Mouse (Mus musculus) adrenal gland, adult 2 months (tissue): ENCODE measurements around the gene Ccdc116. TPM values are rescaled to one million over a fixed set of nuclear protein-coding genes. Genes with fewer than 3 reads are reported as not detected.
"Not testable (repeated sequence)": the region's sequence is repeated elsewhere in the genome, so short reads cannot be mapped to it uniquely, and the experiment has no call there.

Experiments
- DNase-seq: peaks from one replicate; pipeline ENCODE4 v3.0.0; 2021
- long read RNA-seq: library from polyadenylated mRNA; stranded (forward); transcript quantifications from one replicate; pipeline ENCODE4 v2.0.0, GENCODE M21; 2021
- polyA plus RNA-seq: library from polyadenylated mRNA; depleted of rRNA; stranded (reverse); fragments of >200 nt; gene quantifications from 2 replicates; pipeline ENCODE4 v1.2.3, GENCODE M21; 2012; rRNA removed
- total RNA-seq, 2 experiments: library from RNA; stranded (reverse); gene quantifications; 2 replicates each; pipeline ENCODE4 v1.2.3; 2021

Ccdc116 gene
- total RNA-seq (under 1 TPM; 0.24 to 0.29 TPM), polyA plus RNA-seq (0.44 and 0.60 TPM in 2 replicates)
- long read RNA-seq, result 0 reads

DNA sequence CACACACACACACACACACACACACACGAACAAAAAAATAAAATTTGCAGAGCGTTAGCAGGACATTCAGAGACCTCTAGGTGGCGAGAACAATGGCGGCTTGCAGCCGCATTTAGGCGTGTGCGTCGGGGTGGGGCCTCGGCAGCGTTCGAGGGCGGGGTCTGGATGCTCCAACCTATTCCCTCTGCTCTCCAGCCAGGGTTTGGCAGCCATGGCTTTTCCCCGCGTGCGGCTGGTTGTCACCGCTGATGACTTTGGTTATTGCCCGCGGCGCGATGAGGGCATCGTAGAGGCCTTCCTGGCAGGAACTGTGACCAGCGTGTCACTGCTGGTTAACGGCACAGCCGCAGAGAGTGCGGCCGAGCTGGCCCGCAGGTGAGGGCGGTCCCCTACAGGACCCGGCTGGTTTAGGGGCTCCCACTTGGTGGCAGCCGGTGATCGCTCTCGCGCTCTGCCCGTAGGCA is at the start of gene Ccdc116:
TSS of gene Ccdc116 (minus strand) at position 458 of the 464 bp plus-strand sequence.
- peak; percentile 88 for DNase-seq

DNA sequence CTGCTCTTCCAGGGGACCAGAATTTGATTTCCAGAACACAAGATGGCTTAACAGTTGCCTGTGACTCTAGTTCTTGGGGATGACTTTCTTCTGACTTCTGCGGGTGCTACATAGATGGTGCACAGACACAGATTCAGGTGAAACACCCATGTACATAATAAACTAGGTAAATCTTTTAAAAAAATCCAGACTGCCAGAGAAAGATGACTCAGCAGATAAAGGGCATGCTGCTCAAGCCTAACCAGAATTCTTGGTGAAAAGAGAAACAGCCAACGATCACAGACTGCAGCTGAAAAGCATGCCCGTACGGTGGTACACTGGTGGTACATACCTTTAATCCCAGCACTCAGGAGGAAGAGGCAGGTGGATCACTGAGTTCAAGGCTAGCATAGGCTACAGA is 46.8 kb upstream of the Ccdc116 start:
- no peak for DNase-seq

DNA sequence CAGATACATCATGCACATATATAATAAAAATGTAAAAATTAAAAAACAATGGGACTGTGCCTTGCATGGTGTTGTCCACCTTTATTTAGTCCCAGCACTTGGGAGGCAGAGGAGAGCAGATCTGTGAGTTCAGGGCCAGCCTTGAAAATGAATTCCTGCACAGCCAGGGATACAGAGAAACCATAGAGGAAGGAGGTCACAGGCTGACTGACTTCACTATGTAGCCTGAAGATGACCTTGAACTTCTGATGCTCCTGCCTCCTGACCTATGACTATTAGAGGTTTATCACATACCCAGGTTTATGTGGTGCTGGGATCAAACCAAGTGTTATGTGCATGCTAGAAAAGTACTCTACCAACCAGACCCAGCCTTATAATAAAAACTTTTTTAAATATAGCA is 38.4 kb upstream of the Ccdc116 start:
- DNase-seq, result peak; percentile 29

DNA sequence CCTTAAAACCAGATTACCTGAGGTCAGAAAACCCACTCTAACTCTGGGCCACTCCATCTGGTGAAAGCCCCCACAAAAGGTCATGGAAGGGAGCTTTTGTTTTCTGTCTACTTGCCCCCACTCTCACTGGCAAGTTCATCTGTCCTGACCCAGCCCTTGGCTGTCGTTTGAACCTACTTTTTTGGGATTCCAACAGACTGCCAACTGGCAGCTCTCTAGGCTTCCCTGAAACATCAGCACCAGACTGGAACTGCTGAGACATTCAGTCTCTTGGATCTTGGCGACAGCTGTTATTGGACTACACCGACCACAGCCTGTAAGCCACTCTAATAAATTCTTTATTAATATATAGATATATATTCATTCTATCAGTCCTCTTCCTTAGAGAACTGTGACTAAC is 36.0 kb upstream of the Ccdc116 start:
- DNase-seq, result no peak

DNA sequence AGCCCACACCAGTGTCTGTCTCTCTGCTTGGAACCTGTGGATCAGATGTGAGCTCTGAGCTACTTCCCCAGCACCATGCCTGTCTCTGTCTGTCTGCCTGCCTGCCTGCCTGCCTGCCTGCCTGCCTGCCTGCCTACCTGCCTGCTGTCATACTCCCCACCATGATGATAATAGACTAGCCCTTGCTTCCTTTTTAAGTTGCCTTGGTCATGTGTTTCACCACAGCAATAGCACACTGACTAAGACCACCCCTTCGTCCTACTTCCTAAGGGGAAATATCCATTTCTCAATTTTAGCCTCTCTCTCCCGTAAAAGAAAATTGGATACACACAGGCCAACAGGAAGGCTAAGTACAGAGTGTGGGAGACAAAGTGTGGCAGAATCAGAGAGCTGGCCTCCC is 35.1 kb upstream of the Ccdc116 start:
- no peak for DNase-seq

DNA sequence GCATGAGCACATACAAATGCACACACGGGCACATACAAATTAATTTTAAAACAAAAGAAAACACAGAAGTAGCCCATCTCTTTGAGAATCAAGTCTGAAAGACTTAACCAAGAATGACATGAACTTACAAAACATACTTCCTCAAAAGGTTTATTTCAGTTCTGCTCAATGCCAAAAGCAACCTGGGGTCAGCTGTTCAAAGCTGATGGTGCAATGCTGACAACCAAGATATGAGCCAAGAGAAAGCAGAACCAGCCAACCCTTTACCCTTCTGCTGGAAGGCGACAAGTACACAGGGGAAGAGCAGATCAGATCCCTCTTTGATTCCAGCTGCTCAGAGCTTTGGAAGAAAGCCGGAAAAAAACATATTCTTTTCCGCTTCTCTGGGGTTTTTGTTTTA is 34.4 kb upstream of the Ccdc116 start:
- DNase-seq, result peak; percentile 48

DNA sequence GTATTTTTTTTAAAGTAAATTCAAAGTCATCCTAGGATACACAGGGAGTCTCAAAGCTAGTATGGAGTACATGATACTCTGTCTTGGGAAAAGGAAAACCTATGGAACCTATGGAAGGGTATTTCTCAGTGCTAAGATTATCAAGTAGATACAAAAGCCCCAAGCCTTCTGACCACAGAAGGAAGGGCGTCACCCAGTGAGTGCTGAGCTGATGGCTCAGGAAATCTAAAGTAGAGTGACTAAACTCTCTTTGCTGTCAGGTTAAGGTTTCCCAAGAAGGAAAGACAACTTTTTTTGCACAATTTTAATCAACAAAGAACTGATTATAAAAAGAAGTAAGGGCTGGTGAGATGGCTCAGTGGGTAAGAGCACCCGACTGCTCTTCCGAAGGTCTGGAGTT is 32.7 kb upstream of the Ccdc116 start:
- DNase-seq, result no peak

DNA sequence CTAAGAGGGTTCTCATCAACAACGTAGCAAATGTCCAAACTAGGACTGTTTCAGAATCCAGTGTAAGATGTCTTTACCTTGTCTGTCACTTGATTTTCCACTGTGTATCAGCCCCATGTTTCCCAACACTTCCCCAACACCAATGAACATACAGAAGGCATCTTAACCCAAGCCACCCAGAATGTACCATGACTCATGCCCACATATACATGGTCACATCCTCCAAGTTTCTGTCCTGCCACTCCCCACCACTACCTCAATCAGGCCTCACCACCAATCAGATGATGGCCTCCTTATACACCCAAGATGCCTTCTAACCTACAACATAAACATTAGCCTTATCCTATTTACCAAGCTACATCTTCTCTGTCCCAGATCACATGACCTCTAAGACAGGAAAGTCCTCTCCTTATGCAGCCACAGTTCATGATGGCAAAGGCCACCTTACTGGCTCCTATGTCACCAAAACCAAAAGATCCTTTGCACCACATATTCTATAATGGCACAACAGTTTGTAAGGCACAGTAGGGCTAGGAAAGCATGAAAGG is 30.7 kb upstream of the Ccdc116 start:
- no peak for DNase-seq

DNA sequence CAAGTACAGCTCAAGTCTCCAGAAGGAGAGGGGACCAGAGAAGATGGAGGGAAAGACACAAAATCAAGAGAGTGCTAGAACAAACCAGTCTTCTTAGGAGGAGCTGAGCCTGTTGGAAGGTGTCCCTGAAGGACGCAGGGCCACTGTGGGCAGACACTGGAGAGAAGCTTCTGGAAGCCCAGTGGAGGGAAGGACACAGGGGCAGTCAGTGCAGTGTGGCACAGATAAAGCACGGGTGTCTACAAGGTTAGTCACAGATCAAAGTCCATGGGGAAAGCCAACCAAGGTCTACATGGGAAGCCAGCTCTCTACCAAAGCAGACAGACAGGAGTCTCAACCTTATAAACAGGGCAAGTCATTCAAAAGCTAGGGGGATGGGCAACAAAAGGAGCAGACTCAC is 28.7 kb upstream of the Ccdc116 start:
- DNase-seq, result peak; percentile 66

DNA sequence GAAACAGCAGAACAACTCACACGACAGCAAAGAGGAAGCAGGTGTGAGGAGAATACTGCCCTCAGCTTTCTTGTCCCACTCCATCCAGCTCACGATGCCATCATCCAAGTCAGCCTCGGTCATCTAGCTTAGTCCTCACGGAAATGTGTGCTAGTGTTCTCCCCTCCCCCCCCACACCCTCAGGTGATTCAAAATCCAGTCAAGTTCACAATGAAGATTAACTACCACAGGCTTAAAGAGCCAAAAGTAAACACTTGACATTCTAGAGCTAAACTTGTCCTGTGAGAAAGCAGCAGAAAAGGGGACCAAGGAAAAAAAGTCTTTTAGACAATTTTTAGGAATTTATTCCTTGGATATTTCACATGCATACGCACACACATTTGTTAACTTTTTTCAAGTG is 21.0 kb upstream of the Ccdc116 start:
- DNase-seq, result no peak

DNA sequence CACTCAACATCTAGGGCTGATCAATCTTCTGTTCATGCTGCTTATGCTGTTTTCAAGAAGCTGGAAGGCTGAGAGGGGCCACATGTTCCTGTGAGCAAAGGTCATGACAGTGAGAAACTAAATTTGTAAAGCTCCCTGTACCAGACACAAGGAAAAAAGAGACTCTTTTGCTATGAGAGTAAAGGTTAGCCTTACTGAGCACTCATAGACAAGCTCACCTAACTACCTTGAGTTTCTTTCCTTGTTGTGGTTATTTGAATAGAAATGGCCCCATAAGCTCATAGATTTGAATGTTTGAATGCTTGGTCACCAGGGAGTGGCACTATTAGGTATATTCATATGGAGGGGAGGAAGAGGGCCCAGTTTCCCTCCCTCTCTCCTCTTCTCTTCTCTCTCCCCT is 20.1 kb upstream of the Ccdc116 start:
- no peak for DNase-seq

DNA sequence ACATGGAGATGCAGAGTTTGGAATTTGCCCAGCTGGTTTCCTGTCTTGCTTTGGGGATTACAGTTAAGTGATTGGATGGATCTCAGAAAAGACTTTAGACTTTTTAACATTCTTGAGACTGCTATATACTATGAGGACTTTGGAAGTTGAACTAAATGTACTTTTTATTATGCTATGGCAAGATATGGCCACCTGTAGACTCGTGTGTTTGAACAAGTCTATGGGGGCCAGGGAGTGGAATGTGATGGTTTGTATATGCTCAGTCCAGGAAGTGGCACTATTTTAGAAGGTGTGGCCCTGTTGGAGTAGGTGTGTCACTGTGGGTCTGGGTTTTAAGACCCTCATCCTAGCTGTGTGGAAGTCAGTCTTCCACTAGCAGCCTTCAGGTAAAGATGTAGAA is 18.4 kb upstream of the Ccdc116 start:
- DNase-seq, result not testable (repeated sequence)

DNA sequence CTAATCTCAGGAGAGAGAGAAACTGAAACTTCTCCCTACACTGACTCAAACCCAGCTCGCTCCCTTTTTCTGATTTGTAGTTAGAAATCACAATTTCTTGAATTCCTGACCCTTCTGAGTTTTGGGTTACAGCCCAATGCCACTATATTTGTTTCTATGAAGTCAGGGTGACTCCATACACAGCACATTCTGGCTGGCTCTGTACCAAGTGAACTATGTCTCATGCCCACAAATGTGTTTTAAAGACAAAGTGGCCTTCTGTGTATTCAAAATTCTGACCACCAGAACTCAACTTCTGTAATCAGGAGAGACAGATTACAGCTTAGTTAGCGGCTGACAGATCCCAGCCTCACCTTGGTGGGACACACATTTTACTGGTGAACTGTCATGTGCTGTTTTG is 7.3 kb upstream of the Ccdc116 start:
- DNase-seq, result peak; percentile 63

DNA sequence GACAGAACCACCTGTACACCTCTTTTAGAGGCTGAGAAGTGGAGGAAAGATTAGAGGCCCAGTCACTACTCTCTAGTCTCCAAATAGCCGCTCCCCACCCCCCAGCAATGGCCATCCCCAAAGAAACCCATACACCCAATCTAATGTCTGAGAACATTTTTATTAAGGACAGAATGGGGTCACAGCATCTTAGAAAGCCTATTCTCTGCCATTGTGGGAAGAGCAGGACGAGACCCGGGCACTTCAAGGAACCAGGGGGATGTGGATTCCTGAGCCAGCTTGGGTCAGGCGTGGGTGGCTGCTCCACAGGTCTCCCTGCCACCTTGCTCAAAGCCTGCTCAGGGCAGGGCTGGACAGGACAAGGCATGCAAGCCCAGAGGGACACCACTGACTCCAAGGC is 4.8 kb upstream of the Ccdc116 start:
- DNase-seq, result no peak

DNA sequence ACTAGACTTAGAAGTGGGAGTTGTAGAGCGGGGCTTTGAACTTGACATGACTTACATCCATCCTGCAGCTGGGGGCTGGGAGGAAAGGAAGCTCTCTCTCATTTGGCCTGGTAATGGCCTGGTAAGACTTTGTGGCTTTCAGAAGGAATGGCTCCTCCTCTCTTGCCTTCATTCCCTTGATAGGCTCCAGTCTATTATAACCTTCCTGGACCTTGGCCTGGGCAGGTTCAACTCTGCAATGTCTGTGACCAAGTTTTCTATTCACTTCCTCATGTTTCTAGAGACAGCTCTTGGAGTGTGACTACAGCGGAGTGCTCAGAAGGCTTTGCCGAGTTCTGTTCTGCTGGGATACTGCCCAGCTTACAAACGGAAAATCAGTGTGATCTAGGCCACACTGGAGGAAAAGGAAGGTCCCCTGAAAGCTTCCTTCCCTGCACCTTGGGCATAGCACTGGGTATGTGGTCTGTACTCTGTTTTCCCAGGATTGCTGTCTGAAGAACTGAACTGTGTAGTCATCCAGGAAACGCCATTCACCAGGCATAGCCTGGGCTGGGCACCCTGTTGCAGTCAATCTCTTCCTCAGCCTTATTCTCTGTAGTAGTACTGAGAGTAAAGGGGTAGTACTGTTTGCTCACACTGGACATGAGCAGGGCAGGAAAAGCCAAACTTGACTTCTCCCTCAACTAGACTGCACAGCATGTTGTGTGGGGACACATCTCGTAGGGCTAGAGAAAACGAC is 3.7 kb upstream of the Ccdc116 start:
- no peak for DNase-seq

DNA sequence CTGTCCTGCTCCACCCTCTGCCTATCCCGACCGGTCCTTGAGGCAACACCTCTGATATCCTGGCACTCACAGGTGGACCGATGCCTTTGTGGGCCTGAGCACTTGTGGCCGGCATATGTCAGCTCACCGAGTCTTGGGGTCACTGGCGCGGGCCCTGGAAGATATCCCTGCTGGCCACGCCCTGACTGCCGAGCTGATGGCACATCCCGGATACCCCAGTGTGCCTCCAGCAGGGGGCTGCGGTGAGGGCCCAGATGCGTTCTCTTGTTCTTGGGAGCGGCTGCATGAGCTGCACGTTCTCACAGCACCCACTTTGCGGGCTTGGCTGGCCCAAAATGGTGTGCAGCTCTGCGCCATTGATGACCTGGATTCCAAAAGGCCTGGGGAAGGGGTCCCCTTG is 1.1 kb upstream of the Ccdc116 start:
- DNase-seq, result peak; percentile 27

DNA sequence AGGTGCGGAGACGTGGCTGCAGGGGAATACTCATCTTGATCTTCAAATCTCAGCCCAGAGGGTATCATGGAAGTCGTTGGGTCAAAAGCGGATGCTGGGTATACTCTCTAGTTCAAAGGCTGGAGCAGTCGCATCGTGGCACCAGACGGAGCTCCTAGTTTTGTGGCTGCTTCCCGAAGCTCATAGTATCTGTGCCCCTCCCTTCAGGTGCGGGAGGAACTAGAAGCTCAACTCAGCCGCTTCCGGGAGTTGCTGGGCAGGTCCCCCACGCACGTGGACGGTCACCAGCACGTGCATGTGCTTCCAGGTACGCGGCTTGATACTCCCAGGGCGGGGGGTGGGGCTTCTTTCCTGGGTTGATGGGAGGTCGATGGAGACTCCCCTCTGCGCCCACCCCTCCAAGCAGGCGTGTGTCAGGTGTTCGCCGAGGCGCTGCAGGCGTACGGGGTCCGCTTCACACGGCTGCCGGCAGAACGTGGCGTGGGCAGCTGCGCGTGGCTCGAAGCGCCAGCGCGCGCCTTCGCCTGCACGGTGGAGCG is 431 bp upstream of the Ccdc116 start:
- DNase-seq, result no peak

DNA sequence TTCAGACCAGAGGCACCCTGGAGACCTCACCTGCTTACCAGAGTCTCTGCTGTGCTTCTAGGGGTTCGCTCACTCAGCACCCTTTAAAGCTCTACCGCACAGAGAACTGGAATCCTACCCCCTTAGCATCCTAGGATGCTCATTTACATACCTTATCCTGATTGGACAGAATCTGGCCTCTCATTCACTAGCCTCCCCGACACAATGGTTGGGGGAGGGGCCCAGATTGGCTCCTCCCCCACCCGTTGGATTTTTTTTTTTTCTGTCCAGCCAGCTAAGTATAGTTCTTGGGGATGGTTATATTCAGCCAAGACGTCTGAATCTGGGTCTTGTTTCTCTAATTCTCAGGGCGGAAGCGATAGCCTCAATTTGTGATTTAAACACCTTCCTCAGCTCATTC is 2.7 kb downstream of the Ccdc116 start, which contains the start of gene Ydjc:
TSS of gene Ydjc (plus strand) at position 283 of the 400 bp plus-strand sequence.
- no peak for DNase-seq

DNA sequence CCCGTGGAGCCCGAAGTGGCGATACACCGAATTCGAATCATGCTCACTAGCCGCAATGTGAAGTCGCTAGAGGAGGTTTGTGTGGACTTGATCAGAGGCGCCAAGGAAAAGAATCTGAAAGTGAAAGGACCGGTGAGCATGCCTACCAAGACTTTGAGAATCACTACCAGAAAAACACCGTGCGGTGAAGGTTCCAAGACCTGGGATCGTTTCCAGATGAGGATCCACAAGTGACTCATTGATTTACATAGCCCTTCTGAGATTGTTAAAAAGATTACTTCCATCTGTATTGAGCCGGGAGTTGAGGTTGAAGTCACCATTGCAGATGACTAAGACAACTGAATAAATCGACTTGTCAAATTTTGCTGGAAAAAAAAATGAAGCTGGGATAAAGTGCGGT is 9.7 kb downstream of the Ccdc116 start:
- no peak for DNase-seq

DNA sequence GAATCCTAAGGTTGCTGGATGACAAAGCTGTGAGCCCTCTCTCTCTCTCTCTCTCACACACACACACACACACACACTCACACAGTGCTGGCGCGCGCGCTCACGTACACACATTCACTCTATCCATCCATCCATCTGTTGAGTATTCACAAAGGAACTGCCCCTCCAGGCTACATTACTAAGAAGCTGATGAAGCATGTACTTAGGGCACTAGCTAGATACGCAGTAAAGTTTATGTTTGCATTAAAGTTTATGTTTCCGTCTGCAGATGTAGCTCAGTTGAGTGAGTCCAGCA is 14.2 kb downstream of the Ccdc116 start:
- no peak for DNase-seq

DNA sequence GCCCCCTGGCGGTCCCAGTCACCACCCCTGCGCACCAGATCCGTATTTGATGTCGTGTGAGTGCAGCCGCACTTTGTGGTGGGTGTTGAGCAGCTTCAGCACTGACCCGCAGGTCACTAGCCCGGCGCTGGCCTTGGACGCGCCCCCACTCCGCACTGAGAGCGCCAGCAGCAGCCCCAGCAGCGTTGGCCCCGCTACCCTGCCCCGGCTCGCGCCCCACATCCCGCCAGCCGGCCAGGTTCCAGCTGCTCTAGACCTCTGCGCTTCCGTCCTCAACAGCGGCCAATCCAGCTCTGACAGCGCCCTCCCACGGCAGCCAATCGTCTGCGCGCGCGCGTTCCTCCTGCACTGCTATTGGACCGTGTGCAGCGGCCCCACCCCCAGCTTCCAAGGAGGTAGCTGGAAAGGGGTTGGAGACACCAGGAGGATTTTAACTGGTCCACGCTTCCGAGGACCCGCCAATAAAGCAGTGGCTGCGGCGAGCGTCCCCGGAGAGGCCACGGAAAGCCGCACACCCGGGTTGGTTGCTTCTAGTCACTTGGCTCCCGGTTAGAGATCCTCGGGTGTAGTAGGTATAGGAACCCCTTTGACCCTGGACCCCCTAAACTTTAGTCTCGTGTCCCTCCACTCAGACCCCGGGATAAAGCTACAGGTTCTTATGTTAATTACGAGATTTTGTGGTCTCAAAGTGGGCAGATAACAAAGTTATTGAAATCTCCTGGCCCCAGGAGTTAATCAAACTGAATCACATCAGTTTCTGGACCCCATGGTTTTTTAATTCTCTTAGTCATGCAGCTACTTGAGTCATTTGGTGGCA is 14.7 kb downstream of the Ccdc116 start, which contains the start of gene Sdf2l1:
TSS of gene Sdf2l1 (minus strand) at position 295 of the 817 bp plus-strand sequence.
- DNase-seq, result peak; percentile 98

DNA sequence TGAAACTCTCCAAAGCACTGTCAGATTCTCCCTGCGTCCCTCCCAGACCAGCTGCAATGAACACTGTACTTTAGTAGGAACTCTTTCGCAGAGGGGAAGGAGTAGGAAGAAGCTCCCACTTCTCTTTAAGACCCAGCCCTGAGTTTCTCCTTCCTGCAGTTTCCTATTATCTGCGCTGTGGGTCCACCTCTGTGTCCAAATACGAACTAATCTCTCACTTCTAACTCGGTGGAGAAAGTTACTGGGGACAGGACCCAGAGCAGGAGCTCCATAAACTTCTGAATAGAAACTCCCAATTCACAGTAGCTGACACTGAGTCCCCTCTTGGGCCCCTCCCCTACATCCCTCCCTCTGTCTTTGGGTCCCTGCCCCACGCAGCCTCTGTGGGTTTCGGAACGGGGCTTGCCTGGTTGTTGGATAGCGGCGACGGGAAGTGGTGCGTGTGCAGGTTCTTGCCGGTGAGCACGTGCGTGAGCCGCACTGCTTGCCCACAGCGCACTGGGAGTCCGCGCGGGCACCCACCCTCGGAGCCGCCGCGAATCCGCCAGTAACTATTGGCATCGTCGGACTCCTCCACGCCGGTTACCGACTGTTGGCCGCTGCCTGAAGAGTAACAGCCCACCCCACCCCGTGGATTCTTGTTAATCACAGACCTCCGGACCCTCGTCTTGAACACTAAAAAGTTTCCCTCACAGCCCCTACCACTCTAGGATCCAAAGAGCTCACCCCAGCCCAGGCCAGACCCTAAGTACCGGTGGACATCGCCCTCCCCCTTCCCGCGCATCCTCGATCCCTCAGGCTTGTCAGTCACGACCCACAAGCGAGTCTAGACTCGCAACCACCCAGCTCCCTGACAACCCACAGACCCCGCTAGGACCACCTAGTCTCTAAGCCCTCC is 15.6 kb downstream of the Ccdc116 start:
- no peak for DNase-seq
